Mouse (Mus musculus) heart, postnatal 0 days (tissue): Measurements from ENCODE around the gene B4galnt3.

Experiments
- CTCF ChIP-seq: IDR thresholded peaks from 2 replicates; pipeline ENCODE4 v1.5.1; 2016; ENCODE audit warnings: antibody characterized with exemption, control low read depth, low read depth
- EP300 ChIP-seq: IDR thresholded peaks from 2 replicates; pipeline ENCODE4 v1.6.1; 2016; ENCODE audit warnings: antibody characterized with exemption, low read depth

DNA sequence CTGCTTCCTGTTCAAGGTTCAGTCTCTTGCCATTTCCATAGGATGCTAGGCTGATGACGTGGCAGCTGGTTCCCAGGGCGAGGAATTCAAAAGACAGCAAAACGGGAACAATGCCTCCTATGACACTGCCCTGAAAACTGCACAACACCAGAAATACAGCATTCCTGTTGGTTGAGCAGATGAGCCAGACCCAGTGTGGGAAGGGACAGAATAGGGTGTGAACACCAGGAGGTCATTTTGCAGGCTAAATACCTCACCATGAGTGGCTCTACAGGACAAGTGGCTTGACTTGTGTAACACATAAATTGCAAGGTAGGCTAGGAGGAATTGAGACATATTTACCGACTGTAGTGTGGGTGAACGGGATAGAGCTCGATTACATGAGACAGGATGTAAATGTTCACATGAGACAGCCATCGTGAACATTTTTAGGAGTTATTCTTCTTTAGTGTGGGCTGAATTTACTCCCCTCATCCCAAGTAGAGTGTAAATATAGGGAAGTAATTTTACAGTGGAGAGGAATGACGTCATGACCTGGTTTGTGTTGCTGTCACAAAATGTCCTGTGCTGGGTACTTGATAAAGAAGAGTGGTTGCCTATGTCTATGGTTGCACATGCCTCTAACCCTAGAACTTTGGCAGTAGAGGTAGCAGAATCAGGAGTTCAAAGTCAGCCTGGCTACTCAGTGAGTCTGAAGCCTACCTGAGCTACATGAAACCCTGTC is 121.9 kb downstream of the B4galnt3 start:
- TF ChIP-seq EP300 (no peak), CTCF (no peak)
